Mouse (Mus musculus) macrophage (primary cell): Measurements from ENCODE around the gene Zdhhc23. TPM values are rescaled to one million over a fixed set of nuclear protein-coding genes. Genes with fewer than 3 reads are reported as not detected.

Experiments used
- polyA plus RNA-seq: library from polyadenylated mRNA; stranded (reverse); fragments of 250-400 nt; gene quantifications from 3 replicates; pipeline ENCODE4 v1.2.4, GENCODE M21; 2018; ENCODE audit warnings: inconsistent platforms

The Zdhhc23 gene
- polyA plus RNA-seq, 1 experiment from 2014 or later: 0.47 TPM

Other genes with a start within 250 kb of the Zdhhc23 start
- not detected in 3 replicates for gene Drd3, start 225.8 kb downstream of the Zdhhc23 start, polyA plus RNA-seq
- 4.4 to 6.5 TPM (median 5.6 TPM) in 3 replicates for gene Ccdc191, start 90.0 kb downstream of the Zdhhc23 start, polyA plus RNA-seq
- 4.1 to 6.9 TPM (median 5.7 TPM) in 3 replicates for gene Qtrt2, start 53.0 kb downstream of the Zdhhc23 start, polyA plus RNA-seq
- gene Gramd1c, start 83.6 kb upstream of the Zdhhc23 start, polyA plus RNA-seq: 0.23 to 0.32 TPM (median 0.32 TPM) in 3 replicates
- gene Atp6v1a, start 159.9 kb upstream of the Zdhhc23 start, polyA plus RNA-seq: 331 to 394 TPM (median 358 TPM) in 3 replicates
- gene Naa50, start 160.0 kb upstream of the Zdhhc23 start, polyA plus RNA-seq: 75.9 to 167 TPM (median 101 TPM) in 3 replicates
- gene Usf3, start 193.5 kb upstream of the Zdhhc23 start, polyA plus RNA-seq: 5.9 to 6.7 TPM (median 6.2 TPM) in 3 replicates